Mouse (Mus musculus): ENCODE results near the gene Ap1s1. TPM values are rescaled to one million over a fixed set of nuclear protein-coding genes. Genes with fewer than 3 reads are reported as not detected.

The Ap1s1 gene
- total and polyA plus RNA-seq, 3 experiments, result 154 to 218 (median 211) TPM

DNA sequence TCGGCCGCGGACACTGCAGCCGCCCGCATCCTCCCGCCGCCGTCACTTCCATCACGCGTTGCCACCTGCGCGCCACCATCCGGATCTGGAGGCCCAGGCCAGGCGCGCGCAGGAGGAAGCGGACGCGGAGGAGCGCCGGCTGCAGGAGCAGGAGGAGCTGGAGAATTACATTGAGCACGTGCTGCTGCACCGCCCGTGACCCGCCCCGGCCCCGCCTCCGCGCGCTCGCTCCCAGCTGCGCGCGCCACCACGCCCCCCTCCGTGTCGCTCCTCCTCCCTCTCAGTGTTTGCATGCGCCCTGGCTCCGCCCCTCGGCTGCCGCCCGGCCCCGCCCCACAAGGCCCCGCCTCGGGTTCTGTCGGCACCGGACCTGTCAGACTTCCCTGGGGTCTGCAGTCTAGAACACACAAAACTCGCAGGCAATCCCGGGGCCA is 13.3 kb downstream of the Ap1s1 start:
- Histone ChIP-seq H3K27me3 (ENCODE audit: control insufficient read depth in 1 of 2, insufficient read depth in 2 of 2, low read length in 2 of 2) (no peaks in the 10 kb centered on the region), H3K9me3 (replicated peaks; ENCODE audit: insufficient read depth, low read length) (no peaks in the 10 kb centered on the region), H3K4me1 (ENCODE audit: control insufficient read depth in 1 of 2, insufficient read depth in 2 of 2, low read length in 2 of 2) (peaks cover 3 to 5% of the 10 kb centered on the region in 2 experiments; a peak in 2 of 4 replicates), H3K79me2 (ENCODE audit: control insufficient read depth, insufficient read depth, low read length, poor library complexity) (no peaks in the 10 kb centered on the region; the same call in 1 of the 2 replicates), H3K27ac (ENCODE audit: control insufficient read depth, low read depth, low read length) (peak overlapping the region; percentile 65), H3K9ac (ENCODE audit: control insufficient read depth, low read depth, low read length, poor library complexity, severe bottlenecking) (peak overlapping the region; percentile 76), H3K4me3 (ENCODE audit: control insufficient read depth in 1 of 2, insufficient read depth in 1 of 2, low read depth in 2 of 2, low read length in 2 of 2) (peak overlapping the region; percentile 75 to 76), H3K36me3 (ENCODE audit: control insufficient read depth in 1 of 2, insufficient read depth in 2 of 2, low read length in 2 of 2) (peaks cover 0 to 2% of the 10 kb centered on the region in 2 experiments; a peak in 3 of 4 replicates)
- DNase-seq (ENCODE audit: low read depth, low spot score), result peak; percentile 96
- peak; percentile 34; the same call in 1 of the 2 replicates for TF ChIP-seq NELFE (IDR thresholded peaks at IDR 0.05; ENCODE audit: low read depth, low read length)
- TF ChIP-seq ZKSCAN1 (IDR thresholded peaks at IDR 0.05; ENCODE audit: low read depth, low read length), result no peak
- peak; percentile 89 for TF ChIP-seq USF1 (IDR thresholded peaks at IDR 0.05; ENCODE audit: low read depth, low read length)
- no peak for TF ChIP-seq RCOR1 (IDR thresholded peaks at IDR 0.05; ENCODE audit: low read depth, low read length)
- TF ChIP-seq RAD21 (IDR thresholded peaks at IDR 0.05; ENCODE audit: low read depth, low read length), result no peak
- TF ChIP-seq CHD1 (IDR thresholded peaks at IDR 0.05; ENCODE audit: low read depth, low read length), result no peak
- no peak for TF ChIP-seq ZNF384 (IDR thresholded peaks at IDR 0.05; ENCODE audit: low read depth, low read length)
- no peak for TF ChIP-seq MEF2A (IDR thresholded peaks at IDR 0.05; ENCODE audit: extremely low read depth, insufficient replicate concordance, low read depth, low read length, poor library complexity, severe bottlenecking)
- TF ChIP-seq ELF1 (IDR thresholded peaks at IDR 0.05; ENCODE audit: low read depth, low read length), result no peak
- peak; percentile 24; the same call in 1 of the 2 replicates for TF ChIP-seq HCFC1 (IDR thresholded peaks at IDR 0.05; ENCODE audit: low read depth, low read length)
- peak; percentile 74; the same call in 1 of the 2 replicates for TF ChIP-seq MYC (IDR thresholded peaks at IDR 0.05; ENCODE audit: low read depth, low read length)
- no peak for TF ChIP-seq GABPA (IDR thresholded peaks at IDR 0.05; ENCODE audit: low read depth, low read length)
- TF ChIP-seq ZC3H11A (IDR thresholded peaks at IDR 0.05; ENCODE audit: low read depth, low read length), result no peak
- TF ChIP-seq SIN3A (IDR thresholded peaks at IDR 0.05; ENCODE audit: low read length), result peak; percentile 93
- TF ChIP-seq NRF1 (IDR thresholded peaks at IDR 0.05; ENCODE audit: insufficient read depth, low read depth, low read length, poor library complexity, severe bottlenecking), result peak; percentile 63
- TF ChIP-seq CHD2 (IDR thresholded peaks at IDR 0.05; ENCODE audit: low read length), result no peak
- no peak for TF ChIP-seq ZMIZ1 (IDR thresholded peaks at IDR 0.05; ENCODE audit: low read depth, low read length)
- 0 out of 4 replicates have a peak, but pooled peaks of 1 of the 2 experiments have one; percentile 48 for TF ChIP-seq USF2 (IDR thresholded peaks at IDR 0.05; ENCODE audit: borderline replicate concordance in 1 of 2, insufficient read depth in 1 of 2, low read depth in 1 of 2, low read length in 2 of 2)
- TF ChIP-seq UBTF (IDR thresholded peaks at IDR 0.05; ENCODE audit: borderline replicate concordance, insufficient read depth, low read depth, low read length), result peak; percentile 68; the same call in 1 of the 2 replicates
- 0 out of 4 replicates have a peak, but pooled peaks of 1 of the 2 experiments have one; percentile 21 for TF ChIP-seq EP300 (IDR thresholded peaks at IDR 0.05; ENCODE audit: low read depth in 1 of 2, low read length in 2 of 2)
- TF ChIP-seq JUND (IDR thresholded peaks at IDR 0.05; ENCODE audit: low read depth, low read length), result no peak
- peak in 1 of 2 experiments; percentile 43; a peak in 1 of 4 replicates for TF ChIP-seq POLR2A (IDR thresholded peaks at IDR 0.05; ENCODE audit: control insufficient read depth in 1 of 2, insufficient read depth in 1 of 2, low read depth in 1 of 2, low read length in 2 of 2, poor library complexity in 1 of 2)
- peak; percentile 98 for TF ChIP-seq BHLHE40 (IDR thresholded peaks at IDR 0.05; ENCODE audit: borderline replicate concordance, low read depth, low read length)
- no peak for TF ChIP-seq KAT2A (conservative IDR thresholded peaks at IDR 0.05; ENCODE audit: low read depth, low read length)
- TF ChIP-seq MAZ (IDR thresholded peaks at IDR 0.05; ENCODE audit: low read depth, low read length), result 0 out of 2 replicates have a peak, but pooled peaks have one; percentile 25
- TF ChIP-seq E2F4 (IDR thresholded peaks at IDR 0.05; ENCODE audit: borderline replicate concordance, low read depth, low read length), result no peak
- TF ChIP-seq MYB (IDR thresholded peaks at IDR 0.05; ENCODE audit: low read depth, low read length), result no peak
- TF ChIP-seq CTCF (IDR thresholded peaks at IDR 0.05 in 2 of 3, conservative IDR thresholded peaks at IDR 0.05 in 1 of 3; ENCODE audit: control insufficient read depth in 1 of 3, insufficient read depth in 1 of 3, low read depth in 2 of 3, low read length in 3 of 3, poor library complexity in 1 of 3, severe bottlenecking in 1 of 3), result no peak
- peak; percentile 96 for TF ChIP-seq MAX (IDR thresholded peaks at IDR 0.05; ENCODE audit: low read length)
- no peak for TF ChIP-seq GATA1 (IDR thresholded peaks at IDR 0.05; ENCODE audit: low read depth, low read length)
- no peak for TF ChIP-seq TAL1 (IDR thresholded peaks at IDR 0.05; ENCODE audit: low read length)
- no peak for TF ChIP-seq SMC3 (IDR thresholded peaks at IDR 0.05; ENCODE audit: low read depth, low read length)
- TF ChIP-seq ETS1 (IDR thresholded peaks at IDR 0.05; ENCODE audit: low read depth, low read length), result peak; percentile 62; the same call in 1 of the 2 replicates
- TF ChIP-seq TCF12 (IDR thresholded peaks at IDR 0.05; ENCODE audit: low read depth, low read length), result 0 out of 2 replicates have a peak, but pooled peaks have one; percentile 31
- no peak for TF ChIP-seq TBP (IDR thresholded peaks at IDR 0.05; ENCODE audit: low read depth, low read length)
- TF ChIP-seq POLR2AphosphoS2 (IDR thresholded peaks at IDR 0.05; ENCODE audit: low read length), result no peak
- peak; percentile 98 for TF ChIP-seq MXI1 (IDR thresholded peaks at IDR 0.05; ENCODE audit: low read depth, low read length)
